Mouse (Mus musculus): ENCODE results near the gene Foxp2. TPM values are rescaled to one million over a fixed set of nuclear protein-coding genes. Genes with fewer than 3 reads are reported as not detected.

Gene Foxp2
- total RNA-seq, 1 experiment from 2014 or later = 0.58 TPM

GRCm38 (mm10) chr6:15029446-15030125 lies 128.4 kb downstream of the Foxp2 start:
- ATAC-seq (ENCODE audit: extremely low read depth, insufficient number of reproducible peaks, low FRiP score, poor library complexity, severe bottlenecking) = no peak

DNA sequence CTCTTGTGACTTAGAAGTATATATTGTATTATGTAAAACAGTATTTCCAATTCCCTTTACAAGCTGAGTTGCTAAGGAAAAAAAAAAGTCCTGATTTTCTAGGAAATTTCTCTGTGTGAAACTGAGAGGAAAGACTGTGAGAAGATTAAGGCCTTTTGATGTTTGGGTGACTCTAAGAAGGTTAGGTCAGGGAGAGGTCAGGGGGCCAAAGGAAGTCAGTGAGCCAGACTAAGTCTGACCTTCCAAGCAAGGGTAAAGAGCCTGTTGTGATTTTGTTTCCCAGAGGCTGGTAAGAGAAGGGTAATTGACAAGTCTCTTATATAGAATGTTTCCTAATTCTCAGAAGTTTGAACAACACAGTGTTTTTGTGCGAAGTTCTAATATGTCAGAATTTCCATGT lies 162.1 kb downstream of the Foxp2 start:
- ATAC-seq (ENCODE audit: extremely low read depth, insufficient number of reproducible peaks, low FRiP score, poor library complexity, severe bottlenecking) = no peak

- ATAC-seq (ENCODE audit: extremely low read depth, insufficient number of reproducible peaks, low FRiP score, poor library complexity, severe bottlenecking) = no peak
Observed at GRCm38 (mm10) chr6:15101548-15101947, 200.4 kb downstream of the Foxp2 start.

- ATAC-seq (ENCODE audit: extremely low read depth, insufficient number of reproducible peaks, low FRiP score, poor library complexity, severe bottlenecking) = no peak
Observed at GRCm38 (mm10) chr6:15120916-15121315, 219.8 kb downstream of the Foxp2 start.

DNA sequence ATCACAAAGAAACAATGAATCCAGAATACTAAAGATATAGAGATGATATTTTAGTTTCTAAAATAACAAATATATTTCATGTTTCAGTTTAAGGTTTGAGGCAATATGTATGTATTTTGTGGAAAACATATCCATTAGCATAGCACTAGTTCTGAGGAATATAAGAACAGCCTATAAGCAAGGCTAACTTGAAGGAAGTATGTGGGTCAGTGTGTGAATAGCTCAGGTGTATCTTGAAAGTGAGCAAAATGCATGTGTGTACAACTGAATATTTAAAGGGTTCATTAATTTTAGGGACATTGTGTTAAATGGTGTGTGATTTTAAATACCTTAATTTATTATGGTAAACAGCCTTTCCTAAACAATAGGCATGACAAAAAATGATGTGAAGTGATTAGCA lies 220.2 kb downstream of the Foxp2 start:
- no peak for ATAC-seq (ENCODE audit: extremely low read depth, insufficient number of reproducible peaks, low FRiP score, poor library complexity, severe bottlenecking)

GRCm38 (mm10) chr6:15130142-15130541 lies 229.0 kb downstream of the Foxp2 start:
- ATAC-seq (ENCODE audit: extremely low read depth, insufficient number of reproducible peaks, low FRiP score, poor library complexity, severe bottlenecking) = no peak

- no peak for ATAC-seq (ENCODE audit: extremely low read depth, insufficient number of reproducible peaks, low FRiP score, poor library complexity, severe bottlenecking)
Observed at GRCm38 (mm10) chr6:15142094-15142493, 240.9 kb downstream of the Foxp2 start.

- no peak for ATAC-seq (ENCODE audit: extremely low read depth, insufficient number of reproducible peaks, low FRiP score, poor library complexity, severe bottlenecking)
Observed at GRCm38 (mm10) chr6:15151619-15152018, 250.5 kb downstream of the Foxp2 start.

- no peak for ATAC-seq (ENCODE audit: extremely low read depth, insufficient number of reproducible peaks, low FRiP score, poor library complexity, severe bottlenecking)
Observed at GRCm38 (mm10) chr6:15163508-15164053, 262.4 kb downstream of the Foxp2 start.

DNA sequence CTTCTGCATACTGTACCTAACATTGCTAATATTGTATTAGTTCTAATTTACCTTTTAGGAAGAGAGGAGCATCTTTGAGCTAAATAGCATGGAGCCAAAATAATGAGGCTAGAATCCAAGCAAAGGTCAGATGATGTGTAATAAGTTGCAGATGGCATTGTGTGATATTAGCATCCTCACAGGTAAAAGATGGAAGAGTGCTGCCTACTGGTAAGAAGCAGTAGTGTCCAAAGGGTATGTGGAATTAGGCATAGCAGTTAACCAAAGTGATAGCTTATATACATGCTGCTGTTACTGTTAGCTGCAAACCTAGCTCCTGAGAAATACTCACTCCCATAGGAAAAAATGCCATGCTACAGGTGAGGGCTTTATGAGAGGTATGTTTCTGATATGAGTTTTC lies 275.6 kb downstream of the Foxp2 start:
- no peak for ATAC-seq (ENCODE audit: extremely low read depth, insufficient number of reproducible peaks, low FRiP score, poor library complexity, severe bottlenecking)

DNA sequence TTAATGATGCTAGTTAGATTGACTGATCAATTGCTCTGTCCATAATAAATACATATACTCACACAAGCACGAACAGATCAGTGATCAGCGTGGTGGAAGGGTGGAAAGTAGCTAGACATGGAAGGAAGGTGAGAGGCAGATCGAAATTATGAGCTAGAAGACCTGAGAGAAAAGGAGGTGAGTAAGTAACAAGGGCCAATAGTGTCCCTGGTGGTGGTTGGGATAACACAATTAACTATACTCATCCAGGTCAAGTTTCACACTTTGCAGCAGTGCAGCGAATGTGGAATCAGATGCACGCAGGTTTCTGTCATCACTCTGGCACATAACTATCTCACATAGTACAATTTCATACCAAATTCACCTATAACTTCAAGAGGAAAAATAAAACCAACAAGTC lies 291.7 kb downstream of the Foxp2 start:
- no peak for ATAC-seq (ENCODE audit: extremely low read depth, insufficient number of reproducible peaks, low FRiP score, poor library complexity, severe bottlenecking)

DNA sequence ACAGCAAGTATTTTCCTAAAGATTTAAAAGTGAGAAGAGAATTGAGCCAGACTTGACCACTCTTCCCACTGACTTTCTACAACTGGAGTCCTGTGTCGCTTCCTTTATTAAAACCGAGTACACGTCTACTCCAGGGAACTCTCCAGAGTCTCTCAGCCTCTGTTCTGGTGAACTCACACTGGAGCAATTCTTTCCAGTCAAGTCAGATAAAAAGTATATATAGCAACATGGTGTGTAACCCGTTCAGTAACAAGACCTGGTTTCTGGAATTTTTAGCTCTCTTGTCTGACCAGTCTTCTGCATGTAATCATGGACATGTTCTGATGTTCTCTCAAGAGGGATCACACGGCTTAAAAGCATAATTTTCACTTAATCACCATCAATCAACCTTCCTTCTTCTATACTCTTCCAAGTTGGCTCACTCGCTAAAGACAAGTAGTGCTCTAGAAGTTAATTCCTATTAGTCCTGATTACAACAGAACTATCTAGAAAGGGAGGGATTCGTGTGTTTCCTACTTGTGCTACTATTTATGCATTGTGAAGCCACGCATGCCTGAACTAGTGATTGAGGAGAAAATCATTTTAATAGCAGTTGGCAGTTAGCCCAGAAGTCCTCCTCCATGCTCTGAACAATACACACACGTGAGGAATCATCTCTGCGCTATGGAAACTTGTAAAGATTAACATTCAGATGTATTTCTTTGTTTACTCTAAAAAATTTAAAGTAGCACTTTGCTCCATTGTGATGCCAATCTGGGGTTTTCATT lies 341.2 kb downstream of the Foxp2 start:
- no peak for ATAC-seq (ENCODE audit: extremely low read depth, insufficient number of reproducible peaks, low FRiP score, poor library complexity, severe bottlenecking)

DNA sequence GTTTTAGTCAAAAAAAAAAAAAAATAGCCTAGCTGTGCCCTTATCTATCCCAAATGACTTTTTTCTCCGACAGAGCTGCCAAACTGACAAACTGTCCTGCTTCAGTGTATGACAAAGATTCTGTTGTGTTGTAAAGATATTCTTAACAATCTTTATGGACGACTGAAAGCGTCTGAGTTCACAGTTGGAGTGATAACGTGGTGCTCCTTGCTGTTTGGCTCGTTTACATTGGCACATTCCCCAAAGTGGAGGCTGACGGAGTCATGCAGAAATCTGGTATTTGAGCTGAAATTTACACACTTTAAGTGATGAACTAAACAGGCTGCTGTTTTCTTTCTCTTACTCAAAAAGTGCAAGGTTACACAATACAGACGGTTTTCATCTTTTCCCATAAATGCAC lies 356.2 kb downstream of the Foxp2 start:
- ATAC-seq (ENCODE audit: extremely low read depth, insufficient number of reproducible peaks, low FRiP score, poor library complexity, severe bottlenecking) = no peak

- ATAC-seq (ENCODE audit: extremely low read depth, insufficient number of reproducible peaks, low FRiP score, poor library complexity, severe bottlenecking) = no peak
Observed at GRCm38 (mm10) chr6:15257893-15258292, 356.7 kb downstream of the Foxp2 start.

DNA sequence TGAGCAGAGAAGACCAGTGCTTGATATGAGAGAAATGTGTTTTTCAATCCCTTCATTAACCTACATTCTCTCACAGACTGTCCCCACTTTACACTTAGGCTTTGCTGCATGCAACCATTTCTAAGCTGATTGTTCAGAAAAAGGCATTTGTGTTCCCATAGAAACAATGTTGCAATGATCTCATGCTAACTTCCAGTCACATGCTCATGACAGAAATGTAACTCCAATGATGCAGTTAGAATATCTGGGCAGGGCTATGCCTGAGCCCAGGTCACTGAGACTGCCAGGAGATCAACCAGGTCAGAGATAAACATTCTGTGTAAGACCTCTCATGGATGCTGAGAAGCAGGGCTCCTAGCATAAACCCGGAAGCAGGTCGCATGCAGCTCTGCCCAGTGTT lies 367.0 kb downstream of the Foxp2 start:
- no peak for ATAC-seq (ENCODE audit: extremely low read depth, insufficient number of reproducible peaks, low FRiP score, poor library complexity, severe bottlenecking)

- no peak for ATAC-seq (ENCODE audit: extremely low read depth, insufficient number of reproducible peaks, low FRiP score, poor library complexity, severe bottlenecking)
Observed at GRCm38 (mm10) chr6:15285213-15285612, 384.1 kb downstream of the Foxp2 start.

DNA sequence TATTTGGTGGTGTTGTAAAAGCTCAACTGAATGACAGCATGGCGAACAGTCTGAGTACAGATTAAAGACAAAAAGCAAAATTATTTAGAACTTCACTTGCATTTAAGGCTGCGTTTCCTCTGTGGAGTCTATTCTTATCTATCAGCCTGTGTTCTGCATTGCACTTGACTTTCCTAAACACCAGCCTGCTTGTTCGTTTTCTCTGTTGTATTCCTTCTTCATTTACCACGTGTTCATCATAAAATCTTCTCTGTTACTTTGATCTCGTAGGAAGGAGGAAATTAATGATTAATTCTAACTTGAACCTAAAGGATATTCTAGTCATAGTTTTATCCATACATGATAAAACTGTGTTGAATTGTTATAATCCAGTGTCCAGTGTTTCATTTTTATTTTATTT lies 392.9 kb downstream of the Foxp2 start:
- no peak for ATAC-seq (ENCODE audit: extremely low read depth, insufficient number of reproducible peaks, low FRiP score, poor library complexity, severe bottlenecking)

DNA sequence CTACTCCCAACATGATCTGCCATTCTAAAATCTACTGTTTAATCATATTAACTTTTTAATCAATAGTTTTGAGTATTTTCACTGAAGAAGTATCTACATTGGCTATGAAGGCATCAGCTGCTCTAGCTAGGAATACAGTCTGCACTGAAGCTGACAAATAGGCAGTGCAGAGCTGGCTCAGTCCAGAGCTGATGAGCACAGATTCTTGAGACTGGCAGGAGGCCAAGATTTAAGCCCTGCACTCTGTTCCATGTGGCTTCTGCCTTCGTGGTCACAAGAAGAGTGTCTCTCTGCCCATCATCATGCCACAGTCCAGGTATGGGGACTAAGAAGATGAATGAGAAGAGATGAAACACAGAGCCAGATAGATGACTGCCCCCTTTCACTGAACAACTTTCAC lies 398.1 kb downstream of the Foxp2 start:
- no peak for ATAC-seq (ENCODE audit: extremely low read depth, insufficient number of reproducible peaks, low FRiP score, poor library complexity, severe bottlenecking)

DNA sequence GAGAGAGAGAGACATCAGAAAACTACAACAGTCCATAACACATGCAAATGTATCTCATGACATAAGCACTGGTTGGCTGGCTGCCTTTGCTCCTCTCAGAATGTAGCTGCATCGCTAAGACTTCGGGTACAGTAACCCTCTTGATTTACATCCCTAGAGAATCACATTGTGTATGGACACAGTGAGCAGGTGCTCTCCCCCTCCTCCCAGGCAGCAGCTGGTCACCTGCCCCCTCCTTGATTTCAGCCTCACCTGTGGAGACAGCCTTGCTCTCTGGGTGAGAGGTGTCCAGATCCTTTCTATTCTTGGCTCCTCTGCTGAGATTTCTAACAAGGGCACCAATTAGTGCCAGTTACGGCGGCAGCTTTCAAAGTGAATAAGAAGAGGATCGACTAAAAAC lies 409.5 kb downstream of the Foxp2 start:
- ATAC-seq (ENCODE audit: extremely low read depth, insufficient number of reproducible peaks, low FRiP score, poor library complexity, severe bottlenecking) = no peak

- no peak for ATAC-seq (ENCODE audit: extremely low read depth, insufficient number of reproducible peaks, low FRiP score, poor library complexity, severe bottlenecking)
Observed at GRCm38 (mm10) chr6:15316948-15317347, 415.8 kb downstream of the Foxp2 start.

Measured in neutrophil, adult 5-6 weeks (primary cell).